Mouse (Mus musculus) adipocyte (in vitro differentiated cells): ENCODE measurements around the gene Fkbpl.

ENCODE experiments used
- DNase-seq: peaks from one replicate; pipeline ENCODE4 v3.0.0-alpha.2; 2016; ENCODE audit warnings: low spot score

The Fkbpl gene

DNA sequence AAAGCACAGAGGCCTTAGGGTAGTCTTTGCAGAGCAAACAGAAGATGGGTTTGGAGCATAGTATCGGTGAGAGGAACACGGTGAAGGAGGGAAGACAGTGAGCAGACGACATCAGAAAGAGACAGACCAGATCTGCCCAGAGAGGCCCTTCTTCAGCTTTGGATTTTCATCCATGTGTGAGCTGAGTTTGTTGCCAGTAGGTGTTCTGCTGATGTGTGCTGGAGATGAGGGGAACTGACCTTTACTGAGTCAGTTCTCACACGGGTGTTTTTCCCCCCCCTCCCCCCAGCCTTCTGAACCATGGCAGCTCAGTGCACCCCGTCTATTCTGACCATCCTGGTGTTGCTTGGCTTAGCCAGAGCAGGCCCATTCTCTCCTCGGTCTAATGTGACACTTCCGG lies 25.7 kb downstream of the Fkbpl start, which contains the start of gene Tnxb:
Gene Tnxb (plus strand): TSS at position 301 of the 400 bp plus-strand sequence.
- DNase-seq = no peak

DNA sequence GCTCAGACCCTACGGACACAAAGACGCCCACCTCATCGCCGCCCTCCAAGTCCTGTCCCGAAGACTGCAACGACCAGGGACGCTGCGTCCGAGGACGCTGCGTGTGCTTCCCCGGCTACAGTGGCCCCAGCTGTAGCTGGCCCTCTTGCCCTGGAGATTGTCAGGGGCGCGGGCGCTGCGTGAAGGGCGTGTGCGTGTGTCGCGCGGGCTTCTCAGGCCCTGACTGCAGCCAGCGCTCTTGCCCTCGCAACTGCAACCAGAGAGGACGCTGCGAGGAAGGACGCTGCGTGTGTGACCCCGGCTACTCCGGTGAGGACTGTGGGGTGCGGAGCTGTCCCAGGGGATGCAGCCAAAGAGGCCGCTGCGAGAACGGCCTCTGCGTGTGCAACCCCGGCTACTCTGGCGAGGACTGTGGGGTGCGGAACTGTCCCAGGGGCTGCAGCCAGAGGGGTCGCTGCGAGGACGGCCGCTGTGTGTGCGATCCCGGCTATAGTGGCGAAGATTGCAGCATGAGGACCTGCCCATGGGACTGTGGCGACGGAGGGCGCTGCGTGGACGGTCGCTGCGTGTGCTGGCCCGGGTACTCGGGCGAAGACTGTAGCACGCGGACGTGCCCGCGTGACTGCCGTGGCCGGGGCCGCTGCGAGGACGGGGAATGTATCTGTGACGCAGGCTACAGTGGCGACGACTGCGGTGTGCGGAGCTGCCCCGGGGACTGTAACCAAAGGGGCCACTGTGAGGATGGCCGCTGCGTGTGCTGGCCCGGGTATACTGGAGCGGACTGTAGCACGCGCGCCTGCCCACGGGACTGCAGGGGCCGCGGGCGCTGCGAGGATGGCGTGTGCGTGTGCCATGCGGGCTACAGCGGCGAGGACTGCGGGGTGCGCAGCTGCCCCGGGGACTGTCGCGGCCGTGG lies 26.8 kb downstream of the Fkbpl start:
- DNase-seq = no peak

DNA sequence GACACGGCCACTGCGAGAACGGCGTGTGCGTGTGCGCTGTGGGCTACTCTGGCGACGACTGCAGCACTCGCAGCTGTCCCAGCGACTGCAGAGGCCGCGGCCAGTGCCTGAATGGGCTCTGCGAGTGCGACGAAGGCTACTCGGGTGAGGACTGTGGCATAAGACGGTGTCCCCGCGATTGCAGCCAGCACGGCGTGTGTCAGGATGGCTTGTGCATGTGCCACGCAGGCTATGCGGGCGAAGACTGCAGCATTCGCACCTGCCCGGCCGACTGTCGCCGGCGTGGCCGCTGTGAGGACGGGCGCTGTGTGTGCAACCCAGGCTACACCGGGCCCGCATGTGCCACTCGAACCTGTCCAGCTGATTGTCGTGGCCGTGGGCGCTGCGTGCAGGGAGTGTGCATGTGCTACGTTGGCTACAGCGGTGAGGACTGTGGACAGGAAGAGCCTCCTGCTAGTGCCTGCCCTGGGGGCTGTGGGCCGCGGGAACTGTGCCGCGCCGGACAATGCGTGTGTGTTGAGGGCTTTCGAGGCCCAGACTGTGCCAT lies 27.8 kb downstream of the Fkbpl start:
- DNase-seq = no peak

GRCm38 (mm10) chr17:34673139-34673538 lies 28.6 kb downstream of the Fkbpl start:
- DNase-seq = no peak

DNA sequence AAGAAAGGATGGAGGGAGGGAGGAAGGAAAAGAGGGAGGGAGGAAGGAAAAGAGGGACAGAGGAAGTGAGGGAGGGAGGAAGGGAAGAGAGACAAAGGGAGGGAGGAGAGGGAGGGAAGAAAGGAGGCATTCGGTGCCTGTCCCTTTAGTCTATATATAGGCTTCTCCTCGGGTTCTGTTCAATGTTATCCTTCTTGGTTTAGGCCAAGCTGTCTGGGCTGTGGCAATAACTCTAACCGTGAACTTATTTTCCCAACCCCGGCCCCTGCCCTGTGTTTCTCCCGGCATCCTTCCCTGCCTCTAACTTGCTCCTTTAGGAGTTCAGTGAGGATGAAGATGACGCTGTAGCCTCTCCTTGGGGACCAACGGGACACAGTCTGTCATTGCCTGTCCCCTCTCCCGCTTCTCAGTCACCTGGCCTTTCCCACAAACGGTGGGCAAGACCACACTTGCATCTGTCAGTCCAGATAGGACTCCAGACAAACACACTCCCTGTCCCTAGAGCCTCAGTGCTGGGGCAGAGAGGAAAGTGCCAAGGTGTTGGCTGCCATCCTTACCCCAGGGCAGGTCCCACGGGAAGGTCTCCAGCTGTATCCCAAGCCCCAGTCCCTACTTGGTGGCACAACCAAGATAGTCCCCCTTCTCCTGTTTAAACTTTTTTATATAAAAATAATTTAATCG lies 30.1 kb downstream of the Fkbpl start:
- DNase-seq = peak; percentile 62

DNA sequence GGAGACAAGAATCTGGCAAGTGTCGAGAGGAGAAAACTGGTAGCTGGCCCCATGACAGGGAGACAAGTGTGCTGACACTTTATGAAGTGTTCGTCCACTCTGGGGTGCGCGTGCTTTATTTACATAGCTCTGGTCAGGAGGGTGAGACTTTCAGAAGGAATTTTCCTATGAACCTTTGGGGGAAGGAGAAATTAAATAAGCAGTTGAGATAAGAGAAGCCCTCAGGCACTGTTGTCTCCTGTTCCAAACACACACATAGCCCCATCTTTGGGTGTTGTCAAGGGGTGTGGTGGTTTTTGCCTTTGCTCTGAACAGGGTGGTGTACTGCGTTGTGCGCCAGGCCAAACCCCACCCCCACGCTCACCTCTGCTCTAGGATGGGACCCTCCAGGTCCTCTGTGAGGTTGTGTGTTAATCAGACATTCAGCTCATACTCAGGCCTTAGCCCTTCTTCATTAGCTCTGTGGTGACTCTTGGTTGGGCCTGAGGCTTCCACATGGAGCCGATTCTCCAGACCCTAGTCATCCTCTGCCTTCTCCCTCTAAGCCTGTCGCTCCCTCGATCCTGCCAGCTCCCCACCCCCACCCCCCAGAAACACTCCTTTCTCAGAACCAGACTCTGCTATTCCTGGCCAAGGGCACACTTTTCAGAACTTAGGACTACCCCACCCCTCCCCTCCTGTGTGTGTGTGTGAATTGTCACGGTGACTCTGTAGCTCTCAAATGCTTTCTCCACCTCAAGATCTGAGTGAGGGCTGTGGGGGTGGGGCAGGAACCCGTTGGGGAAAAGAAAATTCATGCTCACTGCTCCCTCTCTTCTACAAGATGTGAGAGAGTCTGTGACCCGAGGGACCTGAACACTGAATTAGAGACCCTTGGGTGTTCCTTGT lies 30.9 kb downstream of the Fkbpl start:
- DNase-seq = peak; percentile 48

DNA sequence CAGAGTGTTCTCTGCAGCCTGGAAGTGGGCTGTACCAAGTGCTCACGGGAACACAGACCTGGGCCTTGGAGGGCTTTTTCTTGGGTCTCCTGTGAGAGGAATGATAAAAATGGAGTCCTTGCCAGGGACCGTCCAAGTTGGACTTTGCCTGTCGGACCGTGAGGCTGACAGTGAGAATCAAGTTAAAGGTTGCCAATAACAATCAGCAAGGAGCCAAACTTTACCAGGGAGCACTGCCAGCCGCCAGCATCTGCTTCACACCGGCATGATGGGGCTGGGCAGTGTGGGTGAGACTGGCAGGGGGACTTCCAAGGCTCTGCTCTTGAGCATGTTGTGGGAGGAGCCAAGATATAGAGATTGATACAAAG lies 31.5 kb downstream of the Fkbpl start:
- DNase-seq = peak; percentile 64

- no peak for DNase-seq
Measured at GRCm38 (mm10) chr17:34676671-34677070, 32.1 kb downstream of the Fkbpl start.

GRCm38 (mm10) chr17:34680191-34680590 lies 35.6 kb downstream of the Fkbpl start:
- no peak for DNase-seq

- DNase-seq = no peak
Measured at GRCm38 (mm10) chr17:34680621-34681020, 36.1 kb downstream of the Fkbpl start.

DNA sequence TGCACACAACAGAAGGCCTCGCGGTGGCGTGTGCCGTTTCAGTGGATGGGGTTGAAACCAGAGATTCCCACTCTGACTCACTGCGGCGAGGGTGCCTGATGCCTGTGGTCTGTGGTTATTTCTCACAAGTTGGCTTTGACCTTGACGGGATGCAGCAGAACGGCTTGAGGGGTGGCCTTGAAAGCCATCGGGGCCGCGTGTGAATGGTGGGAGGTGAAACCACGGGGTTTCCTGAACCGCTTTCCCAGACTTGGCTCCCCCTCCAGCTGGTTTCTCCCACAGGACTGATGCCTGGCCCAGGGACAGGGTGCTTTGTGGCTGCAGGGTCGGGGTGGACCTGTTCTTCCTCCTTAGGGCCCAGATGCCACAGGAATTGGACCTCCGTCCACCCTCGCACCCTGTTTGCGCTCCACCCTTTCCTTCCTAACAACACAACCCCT lies 36.6 kb downstream of the Fkbpl start:
- no peak for DNase-seq

- DNase-seq = no peak
Measured at GRCm38 (mm10) chr17:34681881-34682536, 37.4 kb downstream of the Fkbpl start.

- no peak for DNase-seq
Measured at GRCm38 (mm10) chr17:34683179-34683578, 38.6 kb downstream of the Fkbpl start.

DNA sequence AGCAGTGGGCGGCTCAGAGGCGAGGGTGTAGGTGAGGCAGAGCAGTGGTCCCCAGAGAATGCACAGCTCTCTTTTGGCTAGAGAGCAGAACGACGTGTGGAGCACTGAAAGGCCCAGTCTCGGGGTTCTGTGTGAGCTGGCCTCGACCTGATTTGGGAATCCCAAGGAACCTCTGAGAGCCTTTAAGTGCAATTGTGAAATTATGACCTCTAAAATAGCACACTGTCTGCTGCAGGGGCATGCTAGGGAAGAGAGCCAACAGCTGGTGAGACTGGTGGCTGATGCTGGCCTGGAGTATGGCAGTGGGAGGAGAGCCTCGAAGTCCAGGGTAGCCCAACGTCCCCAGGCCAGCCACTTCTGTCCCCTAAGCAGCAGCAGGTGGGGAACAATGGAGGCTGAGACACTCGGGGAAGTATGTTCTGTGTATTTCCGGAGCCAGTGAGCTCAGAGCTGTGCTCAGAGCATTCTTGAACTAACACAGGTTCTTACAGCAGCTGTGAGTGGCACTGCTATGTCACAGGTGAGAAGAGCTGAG lies 39.2 kb downstream of the Fkbpl start:
- DNase-seq = peak; percentile 64

GRCm38 (mm10) chr17:34684253-34684893 lies 39.8 kb downstream of the Fkbpl start:
- peak; percentile 78 for DNase-seq

DNA sequence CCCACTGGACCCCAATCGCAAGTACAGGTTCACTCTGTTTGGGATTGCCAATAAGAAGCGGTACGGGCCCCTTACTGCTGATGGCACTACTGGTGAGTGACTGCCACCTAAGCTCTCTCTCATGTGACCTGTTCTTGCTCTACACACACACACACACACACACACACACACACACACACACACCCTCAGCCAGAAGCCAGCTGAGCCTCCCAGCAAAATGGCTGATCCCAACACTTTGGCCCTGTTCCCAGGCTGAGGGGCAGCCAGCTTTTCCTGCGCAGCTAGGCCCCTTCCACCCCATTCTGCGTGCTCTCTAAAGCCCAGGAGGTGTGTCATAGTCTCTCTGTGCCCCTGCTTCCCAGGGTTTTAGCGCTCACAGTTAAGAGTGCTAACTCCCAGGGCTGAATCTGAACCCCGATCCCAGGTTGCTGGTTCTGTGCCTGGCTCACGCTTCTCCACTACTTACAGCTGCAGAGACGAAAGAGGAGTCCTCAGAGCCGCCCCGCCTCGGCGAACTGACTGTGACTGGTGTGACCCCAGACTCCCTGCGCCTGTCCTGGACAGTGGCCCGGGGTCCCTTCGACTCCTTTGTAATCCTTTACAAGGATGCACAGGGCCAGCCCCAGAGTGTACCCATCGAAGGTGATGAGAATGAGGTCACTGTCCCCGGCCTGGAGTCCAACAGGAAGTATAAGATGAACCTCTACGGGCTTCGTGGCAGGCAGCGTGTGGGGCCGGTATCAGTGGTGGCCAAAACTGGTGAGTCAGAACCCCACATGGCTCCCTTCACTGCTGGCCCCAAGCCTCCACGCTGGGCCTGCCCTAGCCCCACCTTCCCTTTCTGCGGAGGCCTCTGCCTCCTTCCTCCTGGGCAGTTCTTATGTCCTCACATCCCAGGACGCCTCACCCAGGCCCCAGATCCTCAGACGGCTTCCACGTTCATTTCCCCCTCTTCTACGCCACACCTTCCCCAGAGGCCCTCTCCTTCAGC lies 40.9 kb downstream of the Fkbpl start:
- DNase-seq = peak; percentile 93

- no peak for DNase-seq
Measured at GRCm38 (mm10) chr17:34688889-34689288, 44.3 kb downstream of the Fkbpl start.

- peak; percentile 96 for DNase-seq
Measured at GRCm38 (mm10) chr17:34690458-34690857, 45.9 kb downstream of the Fkbpl start.

- DNase-seq = peak; percentile 99
Measured at GRCm38 (mm10) chr17:34692906-34693305, 48.3 kb downstream of the Fkbpl start.
